Mouse (Mus musculus) hindbrain, embryonic 14.5 days (tissue): Measurements from ENCODE around the gene Kif26b. TPM values are rescaled to one million over a fixed set of nuclear protein-coding genes. Genes with fewer than 3 reads are reported as not detected.

Experiments
- ATAC-seq: fragments of 200-750 bp; cut with Nextera tagmentation; 2 replicates; pipeline ENCODE4 v1.8.0; 2017; ENCODE audit warnings: moderate number of reproducible peaks, mild to moderate bottlenecking, moderate TSS enrichment, moderate library complexity; ENCODE audit not compliant: low FRiP score
- DNase-seq: peaks from one replicate; pipeline ENCODE4 v3.0.0-alpha.2; 2015; ENCODE audit warnings: low spot score
- H3K27ac ChIP-seq: fragments of 300-500 bp; sonication (generic); 2 replicates; pipeline ENCODE4 v1.5.1; 2014; ENCODE audit warnings: mild to moderate bottlenecking, moderate library complexity
- H3K27me3 ChIP-seq: fragments of 300-500 bp; sonication (generic); 2 replicates; pipeline ENCODE4 v1.6.1; 2014; ENCODE audit warnings: mild to moderate bottlenecking, low read length, mixed read lengths; ENCODE audit not compliant: control insufficient read depth, insufficient read depth
- H3K36me3 ChIP-seq: fragments of 300-500 bp; sonication (generic); replicated peaks from 2 replicates; pipeline ENCODE4 v1.6.1; 2014; ENCODE audit not compliant: control insufficient read depth, insufficient read depth
- H3K4me1 ChIP-seq: fragments of 300-500 bp; sonication (generic); replicated peaks from 2 replicates; pipeline ENCODE4 v1.6.1; 2014; ENCODE audit warnings: antibody characterized with exemption, low read length, mixed read lengths; ENCODE audit not compliant: control insufficient read depth, insufficient read depth
- H3K4me2 ChIP-seq: fragments of 300-500 bp; sonication (generic); replicated peaks from 2 replicates; pipeline ENCODE4 v1.6.1; 2014; ENCODE audit warnings: mild to moderate bottlenecking, moderate library complexity
- H3K4me3 ChIP-seq: fragments of 300-500 bp; sonication (generic); replicated peaks from 2 replicates; pipeline ENCODE4 v1.5.1; 2014; ENCODE audit warnings: mild to moderate bottlenecking, low read length
- H3K9ac ChIP-seq: fragments of 300-500 bp; sonication (generic); 2 replicates; pipeline ENCODE4 v1.6.1; 2014
- H3K9me3 ChIP-seq: fragments of 300-500 bp; sonication (generic); 2 replicates; pipeline ENCODE4 v1.6.1; 2016; ENCODE audit warnings: low read length; ENCODE audit not compliant: control insufficient read depth
- WGBS: fragments of 180-500 bp; shearing (Covaris S2); extraction: QIAGEN DNeasy Blood & Tissue Kit; methylation state at CpG from one replicate; pipeline ENCODE4 v1.1.7; 2014; 5-methylcytosine and 5-hydroxymethylcytosine counted together
- polyA plus RNA-seq: library from polyadenylated mRNA; unstranded; fragments of >200 nt; fragmentation: Nextera tagmentation; extraction: Ambion mirVana; gene quantifications from 2 replicates; pipeline ENCODE4 v1.2.1, GENCODE M21; 2014

Kif26b gene
- polyA plus RNA-seq, 1 experiment from 2014 or later = 15.8 TPM

- no peak overlapping the region for H3K4me3 ChIP-seq
- no peak overlapping the region for H3K9ac ChIP-seq
- H3K27ac ChIP-seq = no peak overlapping the region
- no peaks in the 10 kb centered on the region for H3K36me3 ChIP-seq
- WGBS = 46% methylated on average over 8 of the region's 8 CpGs
- peaks cover 6% of the 10 kb centered on the region for H3K4me1 ChIP-seq
- ATAC-seq = no peak; the same call in 1 of the 2 replicates
- DNase-seq = no peak
- no peaks in the 10 kb centered on the region for H3K9me3 ChIP-seq
- no peaks in the 10 kb centered on the region for H3K27me3 ChIP-seq
- no peak overlapping the region for H3K4me2 ChIP-seq
These were observed 331.9 kb downstream of the Kif26b start for GRCm38 (mm10) chr1:178860671-178861391.

GRCm38 (mm10) chr1:178861392-178861762 lies 332.5 kb downstream of the Kif26b start:
- no peak for ATAC-seq
- Histone ChIP-seq H3K27me3 (no peaks in the 10 kb centered on the region), H3K4me3 (no peak overlapping the region), H3K4me2 (no peak overlapping the region), H3K9me3 (no peaks in the 10 kb centered on the region), H3K4me1 (peaks cover 5% of the 10 kb centered on the region; the same call in 1 of the 2 replicates), H3K36me3 (no peaks in the 10 kb centered on the region), H3K27ac (peak overlapping the region; percentile 26), H3K9ac (no peak overlapping the region)
- no peak for DNase-seq
- WGBS = 67% methylated on average over 8 of the region's 8 CpGs

- Histone ChIP-seq H3K4me2 (no peak overlapping the region), H3K36me3 (no peaks in the 10 kb centered on the region), H3K27ac (no peak overlapping the region), H3K9ac (no peak overlapping the region), H3K4me1 (peaks cover 5% of the 10 kb centered on the region; the same call in 1 of the 2 replicates), H3K9me3 (no peaks in the 10 kb centered on the region), H3K4me3 (no peak overlapping the region), H3K27me3 (no peaks in the 10 kb centered on the region)
- ATAC-seq = no peak
- 83% methylated on average over 6 of the region's 6 CpGs for WGBS
- DNase-seq = no peak
These were observed 334.8 kb downstream of the Kif26b start for GRCm38 (mm10) chr1:178863756-178864155.

GRCm38 (mm10) chr1:178864297-178864696 lies 335.4 kb downstream of the Kif26b start:
- H3K27ac ChIP-seq = no peak overlapping the region
- no peaks in the 10 kb centered on the region for H3K27me3 ChIP-seq
- H3K9ac ChIP-seq = no peak overlapping the region
- H3K4me1 ChIP-seq = peaks cover 5% of the 10 kb centered on the region; the same call in 1 of the 2 replicates
- WGBS = 61% methylated on average over 4 of the region's 4 CpGs
- no peak overlapping the region for H3K4me2 ChIP-seq
- DNase-seq (no peak), ATAC-seq (no peak)
- H3K4me3 ChIP-seq = no peak overlapping the region
- H3K9me3 ChIP-seq = no peaks in the 10 kb centered on the region
- no peaks in the 10 kb centered on the region for H3K36me3 ChIP-seq

GRCm38 (mm10) chr1:178866757-178867156 lies 337.8 kb downstream of the Kif26b start:
- Histone ChIP-seq H3K36me3 (no peaks in the 10 kb centered on the region), H3K4me3 (no peak overlapping the region), H3K4me2 (no peak overlapping the region), H3K4me1 (no peaks in the 10 kb centered on the region), H3K27ac (no peak overlapping the region), H3K9ac (no peak overlapping the region), H3K9me3 (no peaks in the 10 kb centered on the region), H3K27me3 (no peaks in the 10 kb centered on the region)
- no peak for DNase-seq
- ATAC-seq = no peak
- WGBS = 89% methylated on average over 4 of the region's 4 CpGs

- no peak for ATAC-seq
- DNase-seq = no peak
- H3K27ac ChIP-seq = no peak overlapping the region
These were observed 342.1 kb downstream of the Kif26b start for GRCm38 (mm10) chr1:178871055-178871454.

GRCm38 (mm10) chr1:178876926-178877325 lies 348.0 kb downstream of the Kif26b start:
- ATAC-seq (no peak; the same call in 1 of the 2 replicates), DNase-seq (no peak)
- peaks cover 7% of the 10 kb centered on the region; the same call in 1 of the 2 replicates for H3K36me3 ChIP-seq
- no peaks in the 10 kb centered on the region for H3K9me3 ChIP-seq
- H3K4me3 ChIP-seq = no peak overlapping the region
- H3K4me1 ChIP-seq = no peaks in the 10 kb centered on the region
- 44% methylated on average over 2 of the region's 2 CpGs for WGBS
- no peak overlapping the region for H3K9ac ChIP-seq
- no peaks in the 10 kb centered on the region for H3K27me3 ChIP-seq
- no peak overlapping the region for H3K27ac ChIP-seq
- no peak overlapping the region for H3K4me2 ChIP-seq

More at GRCm38 (mm10) chr1:178871055-178871454, 342.1 kb downstream of the Kif26b start:
- peaks cover 7% of the 10 kb centered on the region; the same call in 1 of the 2 replicates for H3K36me3 ChIP-seq
- WGBS = 88% methylated on average over 3 of the region's 3 CpGs
- H3K4me3 ChIP-seq = no peak overlapping the region
- H3K4me2 ChIP-seq = no peak overlapping the region
- H3K27me3 ChIP-seq = no peaks in the 10 kb centered on the region
- H3K9ac ChIP-seq = no peak overlapping the region
- no peaks in the 10 kb centered on the region for H3K4me1 ChIP-seq
- H3K9me3 ChIP-seq = no peaks in the 10 kb centered on the region

- DNase-seq (no peak), ATAC-seq (no peak)
- H3K4me1 ChIP-seq = no peaks in the 10 kb centered on the region
- H3K4me2 ChIP-seq = no peak overlapping the region
- H3K9ac ChIP-seq = no peak overlapping the region
- H3K9me3 ChIP-seq = no peaks in the 10 kb centered on the region
- H3K27ac ChIP-seq = no peak overlapping the region
- WGBS = 93% methylated on average over 1 of the region's 1 CpGs
- no peak overlapping the region for H3K4me3 ChIP-seq
- peaks cover 7% of the 10 kb centered on the region; the same call in 1 of the 2 replicates for H3K36me3 ChIP-seq
- H3K27me3 ChIP-seq = no peaks in the 10 kb centered on the region
These were observed 349.8 kb downstream of the Kif26b start for GRCm38 (mm10) chr1:178878676-178879075.

GRCm38 (mm10) chr1:178880905-178881304 lies 352.0 kb downstream of the Kif26b start:
- DNase-seq = no peak
- Histone ChIP-seq H3K4me1 (no peaks in the 10 kb centered on the region), H3K36me3 (peaks cover 6% of the 10 kb centered on the region), H3K4me2 (no peak overlapping the region), H3K27ac (no peak overlapping the region), H3K27me3 (no peaks in the 10 kb centered on the region), H3K9me3 (no peaks in the 10 kb centered on the region), H3K4me3 (no peak overlapping the region), H3K9ac (no peak overlapping the region)
- WGBS = 91% methylated on average over 7 of the region's 7 CpGs
- ATAC-seq = no peak
